Mouse (Mus musculus) liver, embryonic 14.5 days (tissue): ENCODE measurements around the gene Slc17a7. TPM values are rescaled to one million over a fixed set of nuclear protein-coding genes. Genes with fewer than 3 reads are reported as not detected.
A peak's percentile ranks its signal among the peaks of the same experiment; 100 is the strongest.

Source experiments
- ATAC-seq: fragments of 200-750 bp; cut with Nextera tagmentation; 2 replicates; pipeline ENCODE4 v1.8.0; 2017; ENCODE audit warnings: moderate number of reproducible peaks, mild to moderate bottlenecking, moderate library complexity; ENCODE audit not compliant: insufficient read depth
- DNase-seq, 3 experiments: peaks; one replicate each; pipeline ENCODE4 v3.0.0-alpha.2; 2012 to 2013; ENCODE audit warnings: low read depth in 3 of 3, low spot score in 3 of 3
- H3K27ac ChIP-seq: fragments of 300-500 bp; sonication (generic); 2 replicates; pipeline ENCODE4 v1.5.1; 2014; ENCODE audit warnings: moderate library complexity, mild to moderate bottlenecking, control low read depth, inconsistent platforms
- H3K27me3 ChIP-seq: fragments of 300-500 bp; sonication (generic); 2 replicates; pipeline ENCODE4 v1.6.1; 2014; ENCODE audit warnings: mild to moderate bottlenecking, low read length, moderate library complexity; ENCODE audit not compliant: control insufficient read depth, insufficient read depth
- H3K36me3 ChIP-seq: fragments of 300-500 bp; sonication (generic); replicated peaks from 2 replicates; pipeline ENCODE4 v1.6.1; 2014; ENCODE audit warnings: low read depth; ENCODE audit not compliant: control insufficient read depth, insufficient read depth
- H3K4me1 ChIP-seq, 2 experiments: fragments of 200-500 bp in 1 of 2; fragments of 300-500 bp in 1 of 2; sonication (generic) in 1 of 2; replicated peaks; 2 replicates each; pipeline ENCODE4 v1.6.1; 2012 to 2014; ENCODE audit warnings: antibody characterized with exemption in 1 of 2, inconsistent platforms in 1 of 2, low read length in 1 of 2; ENCODE audit not compliant: control insufficient read depth in 2 of 2, insufficient read depth in 2 of 2
- H3K4me2 ChIP-seq: fragments of 300-500 bp; sonication (generic); 2 replicates; pipeline ENCODE4 v1.6.1; 2014; ENCODE audit warnings: low read depth, mild to moderate bottlenecking, control low read depth, moderate library complexity
- H3K4me3 ChIP-seq, 2 experiments: fragments of 200-500 bp in 1 of 2; fragments of 300-500 bp in 1 of 2; sonication (generic) in 1 of 2; 2 replicates each; pipeline ENCODE4 v1.5.1; 2012 to 2014; ENCODE audit warnings: low read depth in 2 of 2, low read length in 2 of 2, mild to moderate bottlenecking in 2 of 2, control low read depth in 1 of 2, inconsistent platforms in 1 of 2, moderate library complexity in 1 of 2; ENCODE audit not compliant: insufficient read depth in 1 of 2
- H3K9ac ChIP-seq: fragments of 300-500 bp; sonication (generic); replicated peaks from 2 replicates; pipeline ENCODE4 v1.6.1; 2014; ENCODE audit warnings: mild to moderate bottlenecking, control low read depth, moderate library complexity
- H3K9me3 ChIP-seq: fragments of 300-500 bp; sonication (generic); 2 replicates; pipeline ENCODE4 v1.6.1; 2016; ENCODE audit warnings: low read length, mixed read lengths; ENCODE audit not compliant: control insufficient read depth
- CTCF ChIP-seq: IDR thresholded peaks from 2 replicates; pipeline ENCODE4 v1.5.1; 2016; ENCODE audit warnings: antibody characterized with exemption, low read depth, control low read depth
- EP300 ChIP-seq: IDR thresholded peaks from 2 replicates; pipeline ENCODE4 v1.6.1; 2016; ENCODE audit warnings: antibody characterized with exemption, low read depth
- WGBS: fragments of 180-500 bp; shearing (Covaris S2); extraction: QIAGEN DNeasy Blood & Tissue Kit; methylation state at CpG from one replicate; pipeline ENCODE4 v1.1.7; 2014; ENCODE audit not compliant: insufficient replicate concordance; 5-methylcytosine and 5-hydroxymethylcytosine counted together
- polyA plus RNA-seq, 2 experiments: library from polyadenylated mRNA; depleted of rRNA in 1 of 2; stranded (reverse) in 1 of 2; unstranded in 1 of 2; fragments of >200 nt; fragmentation: Nextera tagmentation in 1 of 2; extraction: Ambion mirVana in 1 of 2; gene quantifications; 2 replicates each; pipeline versions ENCODE4 v1.2.1 to v1.2.3; 2012 to 2014

Gene Slc17a7
- polyA plus RNA-seq, 2 experiments: 0.01 TPM; not detected in 1

DNA sequence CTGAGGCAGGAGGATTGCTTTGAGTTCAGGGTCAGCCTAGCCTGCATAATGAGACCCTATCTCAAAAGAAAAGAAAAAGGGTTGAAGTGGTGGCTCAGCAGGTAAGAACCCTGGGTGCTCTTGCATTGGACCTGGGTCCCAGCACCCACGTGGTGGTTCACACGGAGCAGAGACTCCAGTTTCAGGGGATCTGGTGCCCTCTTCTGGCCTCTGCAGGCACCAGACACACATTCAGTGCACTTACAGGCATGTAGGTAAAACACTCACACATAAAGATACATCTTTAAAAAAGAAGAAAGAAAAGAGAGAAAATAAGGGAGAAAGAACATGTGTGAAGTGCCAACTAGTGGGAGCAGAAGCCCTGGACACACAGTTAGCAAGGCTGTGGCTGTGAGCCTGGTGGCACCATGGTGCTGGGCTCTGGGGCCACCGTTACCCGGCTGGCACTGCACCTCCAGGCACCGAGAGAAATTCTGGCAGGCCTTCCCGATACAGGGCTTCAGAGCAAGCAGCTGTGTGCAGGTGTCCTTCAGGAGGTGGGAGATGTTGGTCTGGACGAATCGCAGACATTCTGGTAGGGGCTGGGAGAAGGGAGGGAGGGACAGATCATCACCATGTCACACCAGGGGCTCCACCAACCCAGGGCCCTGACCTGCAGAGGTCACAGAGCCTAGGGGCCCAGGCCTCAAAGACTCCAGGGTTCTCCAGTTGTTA is 30.1 kb upstream of the Slc17a7 start:
- 81% methylated on average over 8 of the region's 8 CpGs for WGBS
- ATAC-seq: no peak

GRCm38 (mm10) chr7:45134544-45135026 is 29.2 kb upstream of the Slc17a7 start:
- H3K9ac ChIP-seq: peak overlapping the region; percentile 70
- DNase-seq: peak; percentile 63 to 76 (median 66)
- ATAC-seq: peak; percentile 36
- H3K36me3 ChIP-seq: no peaks in the 10 kb centered on the region
- no peaks in the 10 kb centered on the region for H3K27me3 ChIP-seq
- H3K4me2 ChIP-seq: peak overlapping the region; percentile 67
- TF ChIP-seq EP300 (no peak), CTCF (no peak)
- H3K4me3 ChIP-seq: peak overlapping the region; percentile 16 to 74
- 2% methylated on average over 12 of the region's 12 CpGs for WGBS
- no peaks in the 10 kb centered on the region for H3K9me3 ChIP-seq
- H3K4me1 ChIP-seq: peaks cover 27 to 44% of the 10 kb centered on the region in 2 experiments
- peak overlapping the region; percentile 51; the same call in 1 of the 2 replicates for H3K27ac ChIP-seq

More for the DNA sequence above, 30.1 kb upstream of the Slc17a7 start:
- Histone ChIP-seq H3K4me1 (peaks cover 27 to 42% of the 10 kb centered on the region in 2 experiments), H3K27ac (no peak overlapping the region), H3K9me3 (no peaks in the 10 kb centered on the region), H3K9ac (no peak overlapping the region), H3K4me3 (no peak overlapping the region), H3K4me2 (no peak overlapping the region), H3K36me3 (no peaks in the 10 kb centered on the region), H3K27me3 (no peaks in the 10 kb centered on the region)
- TF ChIP-seq EP300 (no peak), CTCF (peak; percentile 58)
- no peak for DNase-seq

DNA sequence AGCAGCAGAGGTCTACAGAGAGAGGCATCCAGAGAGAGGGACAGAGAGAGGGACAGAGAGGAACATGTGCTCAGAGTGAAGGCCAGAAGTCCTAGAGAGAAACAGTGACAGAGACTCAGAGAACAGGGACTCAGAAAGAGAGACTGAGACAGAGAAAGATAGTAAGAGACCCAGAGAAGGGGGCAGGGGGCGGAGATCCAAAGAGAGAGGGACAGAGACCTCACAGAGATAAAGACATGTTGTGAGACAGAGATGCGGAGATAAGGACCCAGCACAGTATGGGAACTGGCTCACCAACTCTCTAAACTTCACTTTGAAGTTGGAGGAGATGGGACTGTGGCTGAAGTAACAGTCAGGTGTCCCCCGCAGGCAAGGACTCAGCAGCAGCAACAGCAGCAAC is 28.4 kb upstream of the Slc17a7 start:
- no peaks in the 10 kb centered on the region for H3K36me3 ChIP-seq
- ATAC-seq (peak; percentile 6; the same call in 1 of the 2 replicates), DNase-seq (no peak)
- no peak for TF ChIP-seq CTCF
- no peak; the same call in 1 of the 2 replicates for TF ChIP-seq EP300
- H3K27ac ChIP-seq: peak overlapping the region; percentile 51
- H3K4me2 ChIP-seq: peak overlapping the region; percentile 67
- peaks cover 20 to 42% of the 10 kb centered on the region in 2 experiments for H3K4me1 ChIP-seq
- H3K9me3 ChIP-seq: no peaks in the 10 kb centered on the region
- H3K4me3 ChIP-seq: peak overlapping the region; percentile 74 to 79
- H3K27me3 ChIP-seq: no peaks in the 10 kb centered on the region
- peak overlapping the region; percentile 70 for H3K9ac ChIP-seq
- WGBS: 14% methylated on average over 3 of the region's 3 CpGs

- Histone ChIP-seq H3K4me3 (peak within 1 kb of the TSS; percentile 74 to 79), H3K36me3 (no peaks in the 10 kb centered on the region), H3K4me2 (peak within 1 kb of the TSS; percentile 67), H3K4me1 (peaks cover 20 to 42% of the 10 kb centered on the region in 2 experiments), H3K27ac (peak within 1 kb of the TSS; percentile 51), H3K9ac (peak within 1 kb of the TSS; percentile 70), H3K27me3 (no peaks in the 10 kb centered on the region), H3K9me3 (no peaks in the 10 kb centered on the region)
- under 1% methylated on average over 29 of the region's 29 CpGs for WGBS
- DNase-seq: peak; percentile 78 to 84 (median 79)
- ATAC-seq: peak; percentile 70
- TF ChIP-seq CTCF (peak; percentile 100), EP300 (no peak)
Observed at GRCm38 (mm10) chr7:45135993-45136567, 27.7 kb upstream of the Slc17a7 start, which contains the start of the genes Gm45713 and Flt3l. Gene Gm45713 (minus strand): TSS chr7:45136231. Gene Flt3l (minus strand): TSS chr7:45136432.
